Mouse (Mus musculus) liver, embryonic 13.5 days (tissue): ENCODE results near the gene Pdpr. TPM values are rescaled to one million over a fixed set of nuclear protein-coding genes. Genes with fewer than 3 reads are reported as not detected.

Experiments
- ATAC-seq: fragments of 200-750 bp; cut with Nextera tagmentation; 2 replicates; pipeline ENCODE4 v1.8.0; 2017; ENCODE audit warnings: low read depth, mild to moderate bottlenecking, moderate number of reproducible peaks, moderate library complexity
- DNase-seq: peaks from one replicate; pipeline ENCODE4 v3.0.0; 2022
- H3K27ac ChIP-seq: fragments of 300-500 bp; sonication (generic); 2 replicates; pipeline ENCODE4 v1.5.1; 2015; ENCODE audit warnings: moderate library complexity, mild to moderate bottlenecking, inconsistent platforms
- H3K27me3 ChIP-seq: fragments of 300-500 bp; sonication (generic); 2 replicates; pipeline ENCODE4 v1.6.1; 2015; ENCODE audit warnings: mild to moderate bottlenecking, inconsistent platforms
- H3K36me3 ChIP-seq: fragments of 300-500 bp; sonication (generic); 2 replicates; pipeline ENCODE4 v1.6.1; 2015; ENCODE audit warnings: mild to moderate bottlenecking, inconsistent platforms
- H3K4me1 ChIP-seq: fragments of 300-500 bp; sonication (generic); replicated peaks from 2 replicates; pipeline ENCODE4 v1.6.1; 2015; ENCODE audit warnings: inconsistent platforms
- H3K4me2 ChIP-seq: fragments of 300-500 bp; sonication (generic); 2 replicates; pipeline ENCODE4 v1.6.1; 2015; ENCODE audit warnings: inconsistent platforms, mild to moderate bottlenecking, moderate library complexity
- H3K4me3 ChIP-seq: fragments of 300-500 bp; sonication (generic); replicated peaks from 2 replicates; pipeline ENCODE4 v1.5.1; 2015; ENCODE audit warnings: mild to moderate bottlenecking, inconsistent platforms
- H3K9ac ChIP-seq: fragments of 300-500 bp; sonication (generic); 2 replicates; pipeline ENCODE4 v1.6.1; 2015; ENCODE audit warnings: mild to moderate bottlenecking, inconsistent platforms
- H3K9me3 ChIP-seq: fragments of 300-500 bp; sonication (generic); replicated peaks from 2 replicates; pipeline ENCODE4 v1.6.1; 2016; ENCODE audit warnings: inconsistent platforms
- WGBS: fragments of 180-500 bp; shearing (Covaris S2); methylation state at CpG from one replicate; pipeline ENCODE4 v1.1.7; 2015; ENCODE audit not compliant: insufficient replicate concordance; 5-methylcytosine and 5-hydroxymethylcytosine counted together
- polyA plus RNA-seq: library from polyadenylated mRNA; unstranded; fragments of >200 nt; fragmentation: Nextera tagmentation; extraction: Ambion mirVana; gene quantifications from 2 replicates; pipeline ENCODE4 v1.2.1, GENCODE M21; 2015

Gene Pdpr
- polyA plus RNA-seq, 1 experiment from 2014 or later, result 2.9 TPM

DNA sequence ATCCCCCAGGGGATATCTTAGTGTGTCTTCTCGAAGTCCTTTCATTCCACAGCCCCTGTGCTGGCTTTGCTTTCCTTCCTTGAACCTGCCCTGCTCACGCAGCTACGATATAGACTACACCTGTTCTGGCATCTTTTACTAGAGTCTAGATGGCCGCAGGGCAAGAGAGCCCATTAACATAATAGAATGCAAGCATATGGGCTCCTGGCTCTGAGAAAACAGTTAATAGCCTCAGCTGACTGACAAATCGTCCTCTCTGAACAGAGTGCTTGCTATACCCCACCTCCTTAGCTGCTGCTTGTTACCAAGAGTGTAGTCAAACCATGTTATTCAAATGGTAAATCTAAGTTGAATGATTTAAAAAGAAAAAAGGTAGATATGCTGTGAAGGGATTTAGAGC is 77.2 kb downstream of the Pdpr start:
- 79% methylated on average over 5 of the region's 5 CpGs for WGBS
- Histone ChIP-seq H3K4me2 (no peak overlapping the region), H3K9ac (no peak overlapping the region), H3K4me3 (no peak overlapping the region), H3K36me3 (peaks cover 69% of the 10 kb centered on the region), H3K4me1 (no peaks in the 10 kb centered on the region), H3K27ac (no peak overlapping the region), H3K9me3 (no peaks in the 10 kb centered on the region), H3K27me3 (no peaks in the 10 kb centered on the region)
- ATAC-seq, result no peak
- no peak for DNase-seq

DNA sequence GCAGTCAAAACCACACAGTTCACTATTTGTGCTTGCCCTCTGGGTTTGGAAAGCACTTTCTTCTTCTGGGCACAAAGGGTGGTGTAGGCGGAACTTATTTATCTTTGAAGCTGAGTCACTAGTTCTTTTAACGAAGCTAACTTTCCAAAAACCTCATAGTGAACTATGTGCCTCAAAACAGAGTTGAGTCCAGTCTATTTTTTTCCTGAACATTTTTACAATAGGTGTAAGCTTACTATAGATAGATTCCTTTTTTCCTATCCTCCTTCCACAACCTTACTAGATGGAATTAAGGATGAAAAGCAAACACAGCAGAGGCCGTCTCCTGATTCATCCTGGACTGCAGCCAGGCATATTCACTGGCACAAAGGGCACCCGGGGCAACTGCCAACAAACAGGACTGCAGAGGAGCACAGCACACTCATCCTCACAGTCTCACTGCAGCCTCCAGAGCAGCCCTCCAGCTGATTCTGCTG is 91.1 kb downstream of the Pdpr start:
- Histone ChIP-seq H3K4me1 (0 out of 2 replicates have a peak, but pooled peaks cover 5% of the 10 kb centered on the region), H3K4me3 (no peak overlapping the region), H3K9me3 (no peaks in the 10 kb centered on the region), H3K9ac (no peak overlapping the region), H3K36me3 (peaks cover 37% of the 10 kb centered on the region), H3K4me2 (no peak overlapping the region), H3K27ac (no peak overlapping the region), H3K27me3 (no peaks in the 10 kb centered on the region)
- DNase-seq (no peak), ATAC-seq (no peak)
- WGBS, result 73% methylated on average over 4 of the region's 4 CpGs

Other genes starting within 250 kb of the Pdpr start
- gene Cog4, start 248.0 kb upstream of the Pdpr start, polyA plus RNA-seq, result 32.0 and 36.5 TPM in 2 replicates
- 75.4 and 92.7 TPM in 2 replicates for gene Sf3b3, start 247.8 kb upstream of the Pdpr start, polyA plus RNA-seq
- gene Fuk, start 192.1 kb upstream of the Pdpr start, polyA plus RNA-seq, result 2.8 and 3.0 TPM in 2 replicates
- 21.0 and 25.2 TPM in 2 replicates for gene St3gal2, start 174.7 kb upstream of the Pdpr start, polyA plus RNA-seq
- gene Ddx19a, start 96.8 kb upstream of the Pdpr start, polyA plus RNA-seq, result 11.3 and 12.5 TPM in 2 replicates
- 3.4 and 4.0 TPM in 2 replicates for gene Ddx19b, start 62.9 kb upstream of the Pdpr start, polyA plus RNA-seq
- 55.5 and 66.2 TPM in 2 replicates for gene Aars, start 61.5 kb upstream of the Pdpr start, polyA plus RNA-seq
- 1.8 and 7.8 TPM in 2 replicates for gene Exosc6, start 38.3 kb upstream of the Pdpr start, polyA plus RNA-seq
- not detected in 2 replicates for gene Clec18a, start 2.2 kb upstream of the Pdpr start, polyA plus RNA-seq
- gene Glg1, start 164.6 kb downstream of the Pdpr start, polyA plus RNA-seq, result 14.3 and 17.1 TPM in 2 replicates
- gene Rfwd3, start 205.6 kb downstream of the Pdpr start, polyA plus RNA-seq, result 45.7 and 60.4 TPM in 2 replicates
- 2.5 and 2.8 TPM in 2 replicates for gene Mlkl, start 243.5 kb downstream of the Pdpr start, polyA plus RNA-seq